Mouse (Mus musculus): Measurements from ENCODE around the gene Actr1a.

Gene Actr1a

GRCm38 (mm10) chr19:46395109-46396009 is at the start of gene Actr1a:
Actr1a (minus strand) TSS chr19:46395748.
- peak; percentile 91 to 92 for DNase-seq

GRCm38 (mm10) chr19:46444209-46444608 is 48.7 kb upstream of the Actr1a start:
- DNase-seq: peak in 1 of 2 experiments; percentile 53

GRCm38 (mm10) chr19:46443509-46443908 is 48.0 kb upstream of the Actr1a start:
- no peak for DNase-seq

- DNase-seq: no peak
Observed at GRCm38 (mm10) chr19:46435492-46435891, 39.9 kb upstream of the Actr1a start.

GRCm38 (mm10) chr19:46434591-46434990 is 39.0 kb upstream of the Actr1a start:
- DNase-seq: no peak

GRCm38 (mm10) chr19:46434148-46434547 is 38.6 kb upstream of the Actr1a start:
- no peak for DNase-seq

GRCm38 (mm10) chr19:46433712-46434111 is 38.2 kb upstream of the Actr1a start:
- DNase-seq: no peak

- no peak for DNase-seq
Observed at GRCm38 (mm10) chr19:46429250-46429649, 33.7 kb upstream of the Actr1a start.

GRCm38 (mm10) chr19:46426488-46426887 is 30.9 kb upstream of the Actr1a start:
- DNase-seq: no peak

GRCm38 (mm10) chr19:46425266-46425665 is 29.7 kb upstream of the Actr1a start:
- no peak for DNase-seq

- no peak for DNase-seq
Observed at GRCm38 (mm10) chr19:46422384-46423338, 27.1 kb upstream of the Actr1a start.

GRCm38 (mm10) chr19:46420410-46420809 is 24.9 kb upstream of the Actr1a start:
- no peak for DNase-seq

- no peak for DNase-seq
Observed at GRCm38 (mm10) chr19:46418051-46418450, 22.5 kb upstream of the Actr1a start.

GRCm38 (mm10) chr19:46416276-46416675 is 20.7 kb upstream of the Actr1a start:
- DNase-seq: no peak

GRCm38 (mm10) chr19:46414486-46414885 is 18.9 kb upstream of the Actr1a start:
- DNase-seq: no peak

GRCm38 (mm10) chr19:46413969-46414368 is 18.4 kb upstream of the Actr1a start:
- no peak for DNase-seq

- no peak for DNase-seq
Observed at GRCm38 (mm10) chr19:46412056-46412805, 16.7 kb upstream of the Actr1a start.

GRCm38 (mm10) chr19:46409506-46409905 is 14.0 kb upstream of the Actr1a start:
- no peak for DNase-seq

GRCm38 (mm10) chr19:46406592-46407386 is 11.2 kb upstream of the Actr1a start:
- DNase-seq: no peak

- no peak for DNase-seq
Observed at GRCm38 (mm10) chr19:46404030-46404429, 8.5 kb upstream of the Actr1a start.

GRCm38 (mm10) chr19:46400558-46400957 is 5.0 kb upstream of the Actr1a start:
- DNase-seq: no peak

- no peak for DNase-seq
Observed at GRCm38 (mm10) chr19:46399886-46400285, 4.3 kb upstream of the Actr1a start.
